Mouse (Mus musculus): ENCODE results near the gene Btbd16.

DNA sequence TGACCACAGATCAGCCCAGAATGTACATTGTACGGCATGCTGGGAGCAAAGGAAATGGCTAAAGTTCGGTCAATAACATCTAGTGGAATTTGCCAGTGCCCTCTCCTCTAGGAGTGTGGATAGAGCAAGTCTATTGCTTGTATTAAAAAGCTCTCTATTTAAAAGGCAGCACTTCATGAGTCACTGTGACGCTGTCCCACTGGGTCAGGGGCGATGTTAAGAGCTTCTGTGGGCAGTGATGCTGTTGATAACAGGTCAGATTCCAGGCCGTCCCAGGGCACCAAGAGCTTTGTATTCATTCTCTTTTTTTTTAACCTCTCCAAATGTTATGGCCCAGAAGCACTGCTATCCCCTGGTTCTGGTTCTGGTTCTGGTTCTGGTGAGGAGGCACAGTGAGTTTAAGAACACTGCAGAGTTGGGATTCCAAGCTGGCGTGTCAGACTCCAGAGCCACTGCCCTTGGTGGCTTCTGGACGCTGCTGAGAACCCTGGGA is 17.5 kb upstream of the Btbd16 start:
- TF ChIP-seq CTCF (IDR thresholded peaks at IDR 0.05) (no peak), POLR2A (IDR thresholded peaks at IDR 0.05; ENCODE audit: insufficient read depth, low read depth, low read length) (no peak), EP300 (IDR thresholded peaks at IDR 0.05; ENCODE audit: insufficient read depth, low read depth, low read length) (no peak)

Data from heart, adult 2 months (tissue).